Mouse (Mus musculus) C2C12 (cell line): ENCODE results near the gene Otog. TPM values are rescaled to one million over a fixed set of nuclear protein-coding genes. Genes with fewer than 3 reads are reported as not detected.
A peak's percentile ranks its signal among the peaks of the same experiment; 100 is the strongest.

Source experiments
- H3K27me3 ChIP-seq: one replicate; pipeline ENCODE4 v1.6.1; 2011; ENCODE audit not compliant: control insufficient read depth, insufficient read depth, insufficient read length
- H3K36me3 ChIP-seq: one replicate; pipeline ENCODE4 v1.6.1; 2011; ENCODE audit not compliant: control insufficient read depth, insufficient read depth
- H3K4me3 ChIP-seq: one replicate; pipeline ENCODE4 v1.5.1; 2011; ENCODE audit warnings: mild to moderate bottlenecking, control low read depth; ENCODE audit not compliant: poor library complexity, insufficient read depth, severe bottlenecking
- H3K79me2 ChIP-seq: one replicate; pipeline ENCODE4 v1.6.1; 2011; ENCODE audit not compliant: control insufficient read depth, insufficient read depth
- H3K79me3 ChIP-seq: one replicate; pipeline ENCODE4 v1.6.1; 2011; ENCODE audit warnings: low read depth, control low read depth
- H3ac ChIP-seq: one replicate; pipeline ENCODE3; 2011; ENCODE audit warnings: low read depth; ENCODE audit not compliant: control insufficient read depth, insufficient read length
- CEBPB ChIP-seq: IDR thresholded peaks from one replicate; pipeline ENCODE4 v1.6.1; 2011; ENCODE audit warnings: low read depth, mild to moderate bottlenecking, control low read depth, moderate library complexity
- CTCF ChIP-seq: IDR thresholded peaks from one replicate; pipeline ENCODE4 v1.5.1; 2011; ENCODE audit not compliant: control insufficient read depth, insufficient read depth, insufficient read length
- FOSL1 ChIP-seq: IDR thresholded peaks from one replicate; pipeline ENCODE4 v1.8.0; 2011; ENCODE audit warnings: mild to moderate bottlenecking, low read length; ENCODE audit not compliant: poor library complexity, insufficient read depth, severe bottlenecking
- MAX ChIP-seq: IDR thresholded peaks from one replicate; pipeline ENCODE4 v1.6.1; 2011; ENCODE audit warnings: mild to moderate bottlenecking, control low read depth
- MYOD1 ChIP-seq: IDR thresholded peaks from one replicate; pipeline ENCODE4 v1.6.1; 2011; ENCODE audit warnings: low read depth; ENCODE audit not compliant: control insufficient read depth, insufficient read length
- MYOG ChIP-seq: IDR thresholded peaks from one replicate; pipeline ENCODE4 v1.6.1; 2011; ENCODE audit not compliant: control insufficient read depth, insufficient read length; ENCODE audit errors: extremely low read depth
- USF1 ChIP-seq: IDR thresholded peaks from one replicate; pipeline ENCODE4 v1.6.1; 2011; ENCODE audit warnings: low read depth, mild to moderate bottlenecking, control low read depth, moderate library complexity
- polyA plus RNA-seq: library from polyadenylated mRNA; unstranded; fragments of >200 nt; fragmentation: generic; extraction: Trizol; gene quantifications from one replicate; pipeline ENCODE4 v1.2.1, GENCODE M21; 2012; ENCODE audit warnings: missing spikeins

Otog gene
- polyA plus RNA-seq, 1 experiment, result 0.04 TPM

DNA sequence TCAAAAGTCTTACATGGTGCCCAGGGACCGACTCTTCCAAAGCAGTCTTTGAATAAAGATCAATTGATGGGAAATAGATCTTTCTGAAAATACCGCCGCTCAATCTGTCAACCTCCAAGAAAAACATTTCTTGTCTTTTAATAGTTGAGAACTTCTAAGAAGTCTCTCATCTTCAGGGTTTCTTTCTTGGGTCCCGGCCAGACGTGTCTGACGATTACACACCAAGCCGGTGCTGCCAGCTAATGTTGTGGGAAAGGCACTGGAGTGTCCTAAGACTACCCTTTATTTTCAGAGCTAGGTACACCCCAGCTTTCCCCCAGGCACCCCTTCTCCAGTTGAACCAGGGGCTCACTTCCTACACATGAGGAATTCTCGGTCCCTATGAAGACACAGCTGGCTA lies 32.7 kb upstream of the Otog start:
- peaks cover 51% of the 10 kb centered on the region for H3K27me3 ChIP-seq

DNA sequence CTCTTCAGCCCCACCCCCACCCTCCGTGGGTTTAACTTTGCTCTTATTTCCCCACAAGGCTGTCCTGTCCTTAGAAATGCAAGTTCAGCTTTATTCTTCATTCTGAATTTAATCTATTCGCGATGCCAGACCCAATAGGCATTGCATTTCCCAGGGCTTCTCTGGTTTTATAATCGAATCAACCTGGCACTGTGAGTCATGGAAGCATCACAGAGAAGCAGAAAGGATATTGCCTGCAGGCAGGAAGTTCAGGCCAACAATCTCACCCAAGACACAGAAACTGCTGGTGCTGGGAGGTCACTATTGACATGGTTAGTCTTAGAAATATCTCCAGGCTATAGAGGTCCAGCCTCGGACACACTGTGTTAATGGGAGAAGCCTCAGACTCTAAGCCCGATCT lies 30.5 kb upstream of the Otog start:
- Histone ChIP-seq H3ac (no peak overlapping the region), H3K4me3 (no peak overlapping the region), H3K79me2 (no peaks in the 10 kb centered on the region), H3K36me3 (no peaks in the 10 kb centered on the region), H3K27me3 (peaks cover 61% of the 10 kb centered on the region), H3K79me3 (no peaks in the 10 kb centered on the region)
- TF ChIP-seq FOSL1 (no peak), CTCF (no peak), MAX (no peak), MYOG (no peak), CEBPB (no peak), USF1 (no peak), MYOD1 (no peak)

More for the DNA sequence above, 32.7 kb upstream of the Otog start:
- no peak overlapping the region for H3ac ChIP-seq
- no peaks in the 10 kb centered on the region for H3K79me2 ChIP-seq
- TF ChIP-seq FOSL1 (no peak), MAX (no peak), CEBPB (no peak), MYOG (no peak), MYOD1 (no peak), CTCF (no peak), USF1 (no peak)
- no peak overlapping the region for H3K4me3 ChIP-seq
- no peaks in the 10 kb centered on the region for H3K79me3 ChIP-seq
- no peaks in the 10 kb centered on the region for H3K36me3 ChIP-seq

- no peaks in the 10 kb centered on the region for H3K79me3 ChIP-seq
- no peak overlapping the region for H3K4me3 ChIP-seq
- H3K27me3 ChIP-seq, result peaks cover 60% of the 10 kb centered on the region
- TF ChIP-seq CEBPB (no peak), CTCF (no peak), FOSL1 (no peak), MAX (no peak)
- H3K79me2 ChIP-seq, result no peaks in the 10 kb centered on the region
- H3K36me3 ChIP-seq, result no peaks in the 10 kb centered on the region
- no peak overlapping the region for H3ac ChIP-seq
Observed at GRCm38 (mm10) chr7:46216481-46216880, 24.3 kb upstream of the Otog start.

GRCm38 (mm10) chr7:46218415-46218814 lies 22.4 kb upstream of the Otog start:
- H3K27me3 ChIP-seq, result peaks cover 65% of the 10 kb centered on the region
- no peak overlapping the region for H3ac ChIP-seq
- no peaks in the 10 kb centered on the region for H3K79me3 ChIP-seq
- TF ChIP-seq CTCF (no peak), MYOG (no peak), MYOD1 (no peak), FOSL1 (no peak), CEBPB (no peak)
- H3K79me2 ChIP-seq, result no peaks in the 10 kb centered on the region
- H3K36me3 ChIP-seq, result no peaks in the 10 kb centered on the region
- no peak overlapping the region for H3K4me3 ChIP-seq

- no peak for TF ChIP-seq MAX
- TF ChIP-seq USF1, result no peak
- no peak for TF ChIP-seq MYOG
- no peak for TF ChIP-seq MYOD1
- TF ChIP-seq FOSL1, result no peak
- no peak for TF ChIP-seq CTCF
- no peak for TF ChIP-seq CEBPB
- peaks cover 66% of the 10 kb centered on the region for H3K27me3 ChIP-seq
- no peaks in the 10 kb centered on the region for H3K36me3 ChIP-seq
- no peak overlapping the region for H3K4me3 ChIP-seq
- H3K79me2 ChIP-seq, result no peaks in the 10 kb centered on the region
- no peaks in the 10 kb centered on the region for H3K79me3 ChIP-seq
- H3ac ChIP-seq, result no peak overlapping the region
Observed at GRCm38 (mm10) chr7:46220591-46221129, 20.1 kb upstream of the Otog start.

- Histone ChIP-seq H3K79me3 (no peaks in the 10 kb centered on the region), H3K36me3 (no peaks in the 10 kb centered on the region), H3K79me2 (no peaks in the 10 kb centered on the region), H3K27me3 (peaks cover 66% of the 10 kb centered on the region), H3ac (no peak overlapping the region), H3K4me3 (no peak overlapping the region)
- peak; percentile 69 for TF ChIP-seq CTCF
- TF ChIP-seq MYOD1, result no peak
Observed at GRCm38 (mm10) chr7:46226253-46226652, 14.5 kb upstream of the Otog start.
